Mouse (Mus musculus) MEL (cell line): ENCODE measurements around the gene Dcun1d4. TPM values are rescaled to one million over a fixed set of nuclear protein-coding genes. Genes with fewer than 3 reads are reported as not detected.

Experiments
- DNase-seq: peaks from one replicate; pipeline ENCODE4 v3.0.0; 2011; ENCODE audit warnings: low read depth, low spot score
- H3K27ac ChIP-seq: 2 replicates; pipeline ENCODE4 v1.5.1; 2012; ENCODE audit warnings: low read depth, mild to moderate bottlenecking, control low read depth, low read length, moderate library complexity; ENCODE audit not compliant: control insufficient read depth
- H3K27me3 ChIP-seq, 2 experiments: fragments of 150-350 bp in 1 of 2; sonication (generic) in 1 of 2; 2 replicates each; pipeline ENCODE4 v1.6.1; 2012; ENCODE audit warnings: low read length in 2 of 2, mild to moderate bottlenecking in 2 of 2, improper control_type of control experiment in 1 of 2, moderate library complexity in 1 of 2; ENCODE audit not compliant: insufficient read depth in 2 of 2, control insufficient read depth in 1 of 2
- H3K36me3 ChIP-seq, 2 experiments: 2 replicates each; pipeline ENCODE4 v1.6.1; 2012 to 2014; ENCODE audit warnings: low read length in 2 of 2, improper control_type of control experiment in 1 of 2, inconsistent platforms in 1 of 2, mild to moderate bottlenecking in 1 of 2; ENCODE audit not compliant: insufficient read depth in 2 of 2, control insufficient read depth in 1 of 2
- H3K4me1 ChIP-seq, 2 experiments: fragments of 150-350 bp in 1 of 2; sonication (generic) in 1 of 2; 2 replicates each; pipeline ENCODE4 v1.6.1; 2012; ENCODE audit warnings: low read length in 2 of 2, improper control_type of control experiment in 1 of 2, mild to moderate bottlenecking in 1 of 2; ENCODE audit not compliant: insufficient read depth in 2 of 2, control insufficient read depth in 1 of 2
- H3K4me3 ChIP-seq, 2 experiments: fragments of 150-350 bp in 1 of 2; sonication (generic) in 1 of 2; 2 replicates each; pipeline ENCODE4 v1.5.1; 2012; ENCODE audit warnings: low read depth in 2 of 2, low read length in 2 of 2, mild to moderate bottlenecking in 2 of 2, moderate library complexity in 2 of 2, control low read depth in 1 of 2, improper control_type of control experiment in 1 of 2; ENCODE audit not compliant: control insufficient read depth in 1 of 2, insufficient read depth in 1 of 2
- H3K79me2 ChIP-seq: 2 replicates; pipeline ENCODE4 v1.6.1; 2012; ENCODE audit warnings: mild to moderate bottlenecking, low read length, moderate library complexity; ENCODE audit not compliant: control insufficient read depth, poor library complexity, insufficient read depth
- H3K9ac ChIP-seq: 2 replicates; pipeline ENCODE4 v1.6.1; 2012; ENCODE audit warnings: low read depth, mild to moderate bottlenecking, control low read depth, low read length, moderate library complexity; ENCODE audit not compliant: control insufficient read depth, poor library complexity, severe bottlenecking
- H3K9me3 ChIP-seq: fragments of 150-350 bp; sonication (generic); replicated peaks from 2 replicates; pipeline ENCODE4 v1.6.1; 2012; ENCODE audit warnings: mild to moderate bottlenecking, low read length, improper control_type of control experiment, moderate library complexity; ENCODE audit not compliant: insufficient read depth
- CTCF ChIP-seq, 3 experiments: IDR thresholded peaks in 2 of 3; conservative IDR thresholded peaks in 1 of 3; 2 replicates each; pipeline ENCODE4 v1.5.1; 2011 to 2012; ENCODE audit warnings: low read length in 3 of 3, low read depth in 2 of 3, mild to moderate bottlenecking in 2 of 3, improper control_type of control experiment in 1 of 3, inconsistent platforms in 1 of 3, mixed read lengths in 1 of 3, moderate library complexity in 1 of 3; ENCODE audit not compliant: control insufficient read depth in 1 of 3, insufficient read depth in 1 of 3, poor library complexity in 1 of 3, severe bottlenecking in 1 of 3
- ETS1 ChIP-seq: IDR thresholded peaks from 2 replicates; pipeline ENCODE4 v1.6.1; 2012; ENCODE audit warnings: low read depth, mild to moderate bottlenecking, inconsistent platforms, low read length, improper control_type of control experiment, moderate library complexity
- GATA1 ChIP-seq: IDR thresholded peaks from 2 replicates; pipeline ENCODE4 v1.6.1; 2011; ENCODE audit warnings: low read depth, low read length, improper control_type of control experiment
- JUND ChIP-seq: IDR thresholded peaks from 2 replicates; pipeline ENCODE4 v1.6.1; 2011; ENCODE audit warnings: low read depth, mild to moderate bottlenecking, improper control_type of control experiment, low read length
- KAT2A ChIP-seq: conservative IDR thresholded peaks from 2 replicates; pipeline ENCODE4 v1.6.1; 2012; ENCODE audit warnings: low read depth, low read length, improper control_type of control experiment, inconsistent platforms
- MEF2A ChIP-seq: IDR thresholded peaks from 2 replicates; pipeline ENCODE4 v1.6.1; 2014; ENCODE audit warnings: low read depth, mild to moderate bottlenecking, inconsistent platforms, low read length, improper control_type of control experiment; ENCODE audit not compliant: poor library complexity, insufficient replicate concordance, severe bottlenecking; ENCODE audit errors: extremely low read depth
- POLR2AphosphoS2 ChIP-seq: IDR thresholded peaks from 2 replicates; pipeline ENCODE4 v1.6.1; 2011; ENCODE audit warnings: low read length, improper control_type of control experiment
- RAD21 ChIP-seq: IDR thresholded peaks from 2 replicates; pipeline ENCODE4 v1.6.1; 2011; ENCODE audit warnings: mild to moderate bottlenecking, low read depth, low read length, improper control_type of control experiment
- SIN3A ChIP-seq: IDR thresholded peaks from 2 replicates; pipeline ENCODE4 v1.6.1; 2012; ENCODE audit warnings: low read length, improper control_type of control experiment, inconsistent platforms
- SMC3 ChIP-seq: IDR thresholded peaks from 2 replicates; pipeline ENCODE4 v1.6.1; 2011; ENCODE audit warnings: low read depth, low read length, improper control_type of control experiment
- TAL1 ChIP-seq: IDR thresholded peaks from 2 replicates; pipeline ENCODE4 v1.6.1; 2012; ENCODE audit warnings: mild to moderate bottlenecking, inconsistent platforms, low read length, moderate library complexity, mixed read lengths
- TBP ChIP-seq: IDR thresholded peaks from 2 replicates; pipeline ENCODE4 v1.8.0; 2011; ENCODE audit warnings: low read depth, low read length, improper control_type of control experiment
- USF2 ChIP-seq, 2 experiments: IDR thresholded peaks; 2 replicates each; pipeline ENCODE4 v1.6.1; 2011 to 2012; ENCODE audit warnings: improper control_type of control experiment in 2 of 2, low read length in 2 of 2, borderline replicate concordance in 1 of 2, inconsistent platforms in 1 of 2, low read depth in 1 of 2, mild to moderate bottlenecking in 1 of 2; ENCODE audit not compliant: insufficient read depth in 1 of 2
- polyA plus RNA-seq, 2 experiments: library from polyadenylated mRNA; stranded (reverse) in 1 of 2; unstranded in 1 of 2; fragments of >175 nt in 1 of 2; fragments of >200 nt in 1 of 2; gene quantifications; 2 replicates each; pipeline versions ENCODE4 v1.2.1 to v1.2.4; 2012; ENCODE audit warnings: low replicate concordance in 2 of 2, low read depth in 1 of 2; ENCODE audit not compliant: insufficient read length in 2 of 2, insufficient read depth in 1 of 2, missing spikeins in 1 of 2
- total RNA-seq: library from RNA; depleted of rRNA; stranded (reverse); fragments of 300-350 nt; gene quantifications from 2 replicates; pipeline ENCODE4 v1.2.3, GENCODE M21; 2012

The Dcun1d4 gene
- total and polyA plus RNA-seq, 3 experiments: 7.6 to 10.0 TPM; not detected in 1

- no peaks in the 10 kb centered on the region for H3K4me1 ChIP-seq
- H3K4me3 ChIP-seq: no peak overlapping the region
- H3K9me3 ChIP-seq: no peaks in the 10 kb centered on the region
- no peak overlapping the region for H3K27ac ChIP-seq
- TF ChIP-seq TAL1: no peak
- no peak overlapping the region for H3K9ac ChIP-seq
- H3K36me3 ChIP-seq: no peaks in the 10 kb centered on the region
- H3K27me3 ChIP-seq: no peaks in the 10 kb centered on the region
- H3K79me2 ChIP-seq: no peaks in the 10 kb centered on the region; the same call in 1 of the 2 replicates
- no peak for DNase-seq
These were observed 21.6 kb downstream of the Dcun1d4 start for GRCm38 (mm10) chr5:73502422-73502821.

- Histone ChIP-seq H3K27me3 (no peaks in the 10 kb centered on the region), H3K9me3 (no peaks in the 10 kb centered on the region), H3K4me3 (no peak overlapping the region), H3K4me1 (no peaks in the 10 kb centered on the region), H3K9ac (no peak overlapping the region), H3K27ac (no peak overlapping the region), H3K79me2 (no peaks in the 10 kb centered on the region), H3K36me3 (no peaks in the 10 kb centered on the region)
- peak; percentile 26 for DNase-seq
- TF ChIP-seq CTCF (IDR thresholded peaks at IDR 0.05 in 2 of 3, conservative IDR thresholded peaks at IDR 0.05 in 1 of 3; ENCODE audit: control insufficient read depth in 1 of 3, insufficient read depth in 1 of 3, low read depth in 2 of 3, low read length in 3 of 3, poor library complexity in 1 of 3, severe bottlenecking in 1 of 3) (peak in 1 of 3 experiments; percentile 38; a peak in 3 of 6 replicates), ETS1 (no peak), TAL1 (no peak), POLR2AphosphoS2 (no peak), SMC3 (no peak)
These were observed 22.4 kb downstream of the Dcun1d4 start for GRCm38 (mm10) chr5:73503015-73503757.

DNA sequence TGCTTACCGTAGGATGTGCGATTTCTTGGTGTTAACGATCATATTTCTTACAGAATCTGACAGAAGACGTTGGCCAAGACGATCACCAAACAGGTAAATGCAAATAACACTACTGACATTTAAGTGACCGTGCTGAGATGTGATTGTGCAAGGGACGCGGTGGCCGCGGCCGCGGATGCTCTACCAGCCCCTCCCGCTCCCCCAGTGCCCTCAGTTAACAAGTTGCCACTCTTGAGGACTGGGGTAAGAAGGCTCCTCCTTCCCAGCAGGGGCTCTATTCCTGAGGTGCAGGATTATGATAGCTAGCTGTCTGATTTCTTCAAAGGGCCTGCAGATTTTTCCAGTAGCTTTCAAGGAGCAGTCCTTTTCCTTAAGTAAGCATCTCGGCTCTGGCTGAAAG lies 30.3 kb downstream of the Dcun1d4 start:
- Histone ChIP-seq H3K4me3 (no peak overlapping the region), H3K9ac (no peak overlapping the region), H3K27ac (no peak overlapping the region), H3K9me3 (no peaks in the 10 kb centered on the region), H3K27me3 (no peaks in the 10 kb centered on the region), H3K36me3 (peaks cover 0 to 2% of the 10 kb centered on the region in 2 experiments; a peak in 2 of 4 replicates), H3K4me1 (no peaks in the 10 kb centered on the region), H3K79me2 (no peaks in the 10 kb centered on the region)
- DNase-seq: no peak
- no peak for TF ChIP-seq GATA1
- TF ChIP-seq TBP: no peak
- TF ChIP-seq MEF2A: no peak
- TF ChIP-seq SIN3A: no peak
- TF ChIP-seq JUND: no peak
- no peak for TF ChIP-seq KAT2A
- no peak for TF ChIP-seq USF2 (IDR thresholded peaks at IDR 0.05; ENCODE audit: borderline replicate concordance in 1 of 2, insufficient read depth in 1 of 2, low read depth in 1 of 2, low read length in 2 of 2)
- no peak for TF ChIP-seq RAD21
